Mouse (Mus musculus) limb, embryonic 14.5 days (tissue): Measurements from ENCODE around the gene Gtf3c1. TPM values are rescaled to one million over a fixed set of nuclear protein-coding genes. Genes with fewer than 3 reads are reported as not detected.

Experiments used
- ATAC-seq: fragments of 200-750 bp; cut with Nextera tagmentation; 2 replicates; pipeline ENCODE4 v1.8.0; 2017; ENCODE audit warnings: low read depth, moderate number of reproducible peaks, moderate TSS enrichment; ENCODE audit not compliant: low FRiP score
- DNase-seq: peaks from one replicate; pipeline ENCODE4 v3.0.0-alpha.2; 2015; ENCODE audit warnings: low spot score
- H3K27ac ChIP-seq: fragments of 300-500 bp; sonication (generic); replicated peaks from 2 replicates; pipeline ENCODE4 v1.5.1; 2014; ENCODE audit warnings: low read depth, mild to moderate bottlenecking, low read length, moderate library complexity, mixed read lengths
- H3K27me3 ChIP-seq: fragments of 300-500 bp; sonication (generic); 2 replicates; pipeline ENCODE4 v1.6.1; 2014; ENCODE audit warnings: low read length, mixed read lengths; ENCODE audit not compliant: control insufficient read depth, insufficient read depth
- H3K36me3 ChIP-seq: fragments of 300-500 bp; sonication (generic); 2 replicates; pipeline ENCODE4 v1.6.1; 2014; ENCODE audit warnings: mild to moderate bottlenecking, low read length, moderate library complexity, mixed read lengths; ENCODE audit not compliant: control insufficient read depth, insufficient read depth
- H3K4me1 ChIP-seq: fragments of 300-500 bp; sonication (generic); 2 replicates; pipeline ENCODE4 v1.6.1; 2014; ENCODE audit warnings: antibody characterized with exemption, low read length, mixed read lengths; ENCODE audit not compliant: control insufficient read depth, insufficient read depth
- H3K4me2 ChIP-seq: fragments of 300-500 bp; sonication (generic); replicated peaks from 2 replicates; pipeline ENCODE4 v1.6.1; 2014; ENCODE audit warnings: low read depth, mild to moderate bottlenecking, low read length, moderate library complexity; ENCODE audit not compliant: severe bottlenecking
- H3K4me3 ChIP-seq: fragments of 300-500 bp; sonication (generic); replicated peaks from 2 replicates; pipeline ENCODE4 v1.5.1; 2014; ENCODE audit warnings: low read length
- H3K9ac ChIP-seq: fragments of 300-500 bp; sonication (generic); 2 replicates; pipeline ENCODE4 v1.6.1; 2014; ENCODE audit warnings: mild to moderate bottlenecking, low read depth, low read length, moderate library complexity; ENCODE audit not compliant: severe bottlenecking
- H3K9me3 ChIP-seq: fragments of 300-500 bp; sonication (generic); 2 replicates; pipeline ENCODE4 v1.6.1; 2016; ENCODE audit warnings: low read length; ENCODE audit not compliant: control insufficient read depth
- POLR2A ChIP-seq: fragments of 200-500 bp; IDR thresholded peaks from 2 replicates; pipeline ENCODE4 v1.8.0; 2012; ENCODE audit warnings: inconsistent platforms, mild to moderate bottlenecking, moderate library complexity, borderline replicate concordance; ENCODE audit not compliant: insufficient read depth, insufficient read length; ENCODE audit errors: extremely low read depth
- WGBS: fragments of 180-500 bp; shearing (Covaris S2); extraction: QIAGEN DNeasy Blood & Tissue Kit; methylation state at CpG from one replicate; pipeline ENCODE4 v1.1.7; 2014; 5-methylcytosine and 5-hydroxymethylcytosine counted together
- polyA plus RNA-seq, 2 experiments: library from polyadenylated mRNA; depleted of rRNA in 1 of 2; stranded (reverse) in 1 of 2; unstranded in 1 of 2; fragments of >200 nt; fragmentation: Nextera tagmentation in 1 of 2; extraction: Ambion mirVana in 1 of 2; gene quantifications; 2 replicates each; pipeline versions ENCODE4 v1.2.1 to v1.2.3; 2012 to 2014

Gtf3c1 gene
- polyA plus RNA-seq, 2 experiments: 27.9 to 40.7 TPM

GRCm38 (mm10) chr7:125630989-125631388 is 76.6 kb downstream of the Gtf3c1 start:
- no peak for DNase-seq
- ATAC-seq: no peak
- WGBS: 90% methylated on average over 3 of the region's 3 CpGs

GRCm38 (mm10) chr7:125630317-125630716 is 77.3 kb downstream of the Gtf3c1 start:
- no peak for ATAC-seq
- Histone ChIP-seq H3K4me3 (no peak overlapping the region), H3K4me2 (no peak overlapping the region), H3K4me1 (no peaks in the 10 kb centered on the region), H3K9me3 (no peaks in the 10 kb centered on the region), H3K27me3 (no peaks in the 10 kb centered on the region), H3K9ac (no peak overlapping the region), H3K36me3 (no peaks in the 10 kb centered on the region), H3K27ac (no peak overlapping the region)
- DNase-seq: no peak
- no peak for TF ChIP-seq POLR2A
- WGBS: 51% methylated on average over 4 of the region's 4 CpGs

More at GRCm38 (mm10) chr7:125630989-125631388, 76.6 kb downstream of the Gtf3c1 start:
- Histone ChIP-seq H3K9ac (no peak overlapping the region), H3K4me3 (no peak overlapping the region), H3K9me3 (no peaks in the 10 kb centered on the region), H3K27ac (no peak overlapping the region), H3K27me3 (no peaks in the 10 kb centered on the region), H3K36me3 (no peaks in the 10 kb centered on the region), H3K4me2 (no peak overlapping the region), H3K4me1 (no peaks in the 10 kb centered on the region)
- TF ChIP-seq POLR2A: no peak

GRCm38 (mm10) chr7:125625829-125626228 is 81.8 kb downstream of the Gtf3c1 start:
- no peaks in the 10 kb centered on the region for H3K4me1 ChIP-seq
- TF ChIP-seq POLR2A: no peak
- no peak overlapping the region for H3K27ac ChIP-seq
- H3K27me3 ChIP-seq: no peaks in the 10 kb centered on the region
- H3K9ac ChIP-seq: no peak overlapping the region
- H3K9me3 ChIP-seq: no peaks in the 10 kb centered on the region
- ATAC-seq (no peak), DNase-seq (no peak)
- H3K4me3 ChIP-seq: no peak overlapping the region
- WGBS: 51% methylated on average over 7 of the region's 7 CpGs
- H3K36me3 ChIP-seq: no peaks in the 10 kb centered on the region
- no peak overlapping the region for H3K4me2 ChIP-seq

GRCm38 (mm10) chr7:125625219-125625618 is 82.4 kb downstream of the Gtf3c1 start:
- DNase-seq (no peak), ATAC-seq (no peak)
- Histone ChIP-seq H3K4me1 (no peaks in the 10 kb centered on the region), H3K4me3 (no peak overlapping the region), H3K4me2 (no peak overlapping the region), H3K9me3 (no peaks in the 10 kb centered on the region), H3K27me3 (no peaks in the 10 kb centered on the region), H3K36me3 (no peaks in the 10 kb centered on the region), H3K27ac (no peak overlapping the region), H3K9ac (no peak overlapping the region)
- WGBS: 70% methylated on average over 4 of the region's 4 CpGs
- no peak for TF ChIP-seq POLR2A

- WGBS: 68% methylated on average over 7 of the region's 7 CpGs
- Histone ChIP-seq H3K9me3 (no peaks in the 10 kb centered on the region), H3K27ac (no peak overlapping the region), H3K9ac (no peak overlapping the region), H3K27me3 (no peaks in the 10 kb centered on the region), H3K4me3 (no peak overlapping the region), H3K4me1 (no peaks in the 10 kb centered on the region), H3K4me2 (no peak overlapping the region), H3K36me3 (no peaks in the 10 kb centered on the region)
- DNase-seq: no peak
- no peak for TF ChIP-seq POLR2A
- no peak for ATAC-seq
These were observed 84.6 kb downstream of the Gtf3c1 start for GRCm38 (mm10) chr7:125622741-125623685.
